Mouse (Mus musculus): Measurements from ENCODE around the gene Heg1.

- no peak for TF ChIP-seq CTCF (IDR thresholded peaks at IDR 0.05)
- no peak for TF ChIP-seq EP300 (IDR thresholded peaks at IDR 0.05)
These were observed 76.8 kb downstream of the Heg1 start for GRCm38 (mm10) chr16:33760996-33761395.
